ENCODE assay signal across 17 mouse cellular contexts in genomic region chr10:5045671-5046070, GRCm38 (mm10). TPM values are rescaled to one million over a fixed set of nuclear protein-coding genes. Genes with fewer than 3 reads are reported as not detected.
"Had no signal": no experiment of that assay in that cellular context is flagged by ENCODE, and none has a peak within 500 bp of the region (broad histone marks: within the 10 kb centered on the region; RNA-seq: fewer than 3 reads in every experiment).

No protein-coding gene starts in this region.

- H3K9me3 ChIP-seq: limb, embryonic 10.5 days; lung, embryonic 15.5 days; megakaryocyte, embryonic 14.5 days; midbrain, embryonic 12.5 days had no signal

- H3K4me3 ChIP-seq: layer of hippocampus, adult 2 months; limb, embryonic 10.5 days; lung, embryonic 15.5 days; megakaryocyte, embryonic 14.5 days; midbrain, embryonic 12.5 days had no signal

- H3K27me3 ChIP-seq: lung, embryonic 15.5 days; megakaryocyte, embryonic 14.5 days; midbrain, embryonic 12.5 days had no signal

- DNase-seq: kidney, adult 18-20 months; kidney, postnatal 10 days; kidney, postnatal 4 days; right cerebral cortex, adult 18-20 months; thymus, adult 2 months; thymus, postnatal 25 days had no signal

- H3K27ac ChIP-seq: layer of hippocampus, adult 2 months; limb, embryonic 10.5 days; lung, embryonic 15.5 days; midbrain, embryonic 12.5 days had no signal

- H3K9ac ChIP-seq: lung, embryonic 15.5 days; midbrain, embryonic 12.5 days had no signal

- H3K36me3 ChIP-seq: lung, embryonic 15.5 days had no signal

- H3K4me2 ChIP-seq: liver, embryonic 11.5 days; lung, embryonic 15.5 days; midbrain, embryonic 12.5 days had no signal

- H3K4me1 ChIP-seq: limb, embryonic 10.5 days; lung, embryonic 15.5 days; megakaryocyte, embryonic 14.5 days; midbrain, embryonic 12.5 days had no signal

RNA-seq across cellular contexts. Expression of gene Gm10097, which starts 23.3 kb away (rescaled TPM):
- total RNA-seq: layer of hippocampus, adult 2 months; layer of hippocampus, postnatal 10 days; left cerebral cortex, postnatal 10 days; midbrain, postnatal 0 days had no signal
- polyA plus RNA-seq: midbrain, embryonic 12.5 days; testis, adult 2 months; thymus, adult 2 months; urinary bladder, adult 2 months had no signal
